8 mouse cellular contexts compared by ENCODE assay signal in the genomic region with DNA sequence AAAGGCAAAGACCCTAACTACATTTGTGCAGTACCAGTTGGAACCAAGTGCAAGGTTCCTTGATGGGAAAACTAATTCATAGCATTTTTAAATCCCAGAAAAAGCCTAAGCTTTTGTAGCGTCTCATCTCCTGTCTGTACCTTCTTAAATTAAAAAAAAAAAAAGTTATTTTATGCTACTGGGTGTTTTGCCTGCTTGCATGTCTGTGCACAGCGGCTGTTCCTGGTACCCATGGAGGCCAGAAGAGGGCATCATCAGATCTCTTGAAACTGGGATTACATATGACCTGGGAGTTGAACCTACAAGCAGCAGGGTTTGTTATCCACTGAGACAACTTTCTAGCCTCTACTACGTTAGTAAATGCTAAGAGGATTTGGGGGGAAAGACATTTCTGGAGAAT.
DNase-seq lines count a peak whose midpoint lies in the region; ATAC-seq and TF ChIP-seq lines count a peak whose summit lies in the region.

No protein-coding gene starts in this region.

- peak overlapping the region; percentile 63 for H3K4me3 ChIP-seq in cerebellum, adult 2 months (replicated peaks; ENCODE audit: insufficient read depth, low read depth, low read length)
- H3K4me3 ChIP-seq in testis, adult 2 months (ENCODE audit: control insufficient read depth, low read depth, low read length): peak overlapping the region; percentile 83
- peak overlapping the region; percentile 42 for H3K4me3 ChIP-seq in hindbrain, postnatal 0 days (ENCODE audit: low read length)
- H3K4me3 ChIP-seq in midbrain, embryonic 12.5 days: peak overlapping the region; percentile 56

- H3K36me3 ChIP-seq in testis, adult 2 months (ENCODE audit: control insufficient read depth, insufficient read depth, low read length): no peaks in the 10 kb centered on the region
- no peaks in the 10 kb centered on the region for H3K36me3 ChIP-seq in hindbrain, postnatal 0 days (ENCODE audit: insufficient read depth, low read length)
- H3K36me3 ChIP-seq in midbrain, embryonic 12.5 days: no peaks in the 10 kb centered on the region

- peak in 1 of 2 experiments; percentile 56 for DNase-seq in cerebellum, adult 2 months
- no peak for DNase-seq in cerebellum, adult 8-10 months
- no peak for DNase-seq in testis, postnatal 14 days (ENCODE audit: low spot score)
- peak; percentile 52 for DNase-seq in hindbrain, postnatal 0 days (ENCODE audit: low spot score)
- no peak for DNase-seq in adrenal gland, postnatal 14 days
- no peak for DNase-seq in Muller cell, postnatal 12 days (ENCODE audit: inconsistent ontology term)

- peak overlapping the region; percentile 50; the same call in 1 of the 2 replicates for H3K9ac ChIP-seq in hindbrain, postnatal 0 days (replicated peaks; ENCODE audit: low read length)
- H3K9ac ChIP-seq in midbrain, embryonic 12.5 days (replicated peaks): peak overlapping the region; percentile 72

- peak; percentile 48; the same call in 1 of the 2 replicates for TF ChIP-seq CTCF in cerebellum, adult 2 months (IDR thresholded peaks at IDR 0.05; ENCODE audit: borderline replicate concordance, insufficient read depth, low read depth, low read length)
- no peak for TF ChIP-seq CTCF in testis, adult 2 months (IDR thresholded peaks at IDR 0.05; ENCODE audit: control insufficient read depth, insufficient read depth, insufficient replicate concordance, low read depth, low read length)
- TF ChIP-seq CTCF in hindbrain, postnatal 0 days (IDR thresholded peaks at IDR 0.05; ENCODE audit: low read depth): peak; percentile 47

- no peak for TF ChIP-seq POLR2A in cerebellum, adult 2 months (IDR thresholded peaks at IDR 0.05; ENCODE audit: borderline replicate concordance, insufficient read depth, low read length)
- no peak for TF ChIP-seq POLR2A in testis, adult 2 months (IDR thresholded peaks at IDR 0.05; ENCODE audit: control insufficient read depth, low read depth, low read length)

- no peak overlapping the region for H3K27ac ChIP-seq in cerebellum, adult 2 months (ENCODE audit: insufficient read depth, low read length)
- H3K27ac ChIP-seq in testis, adult 2 months (ENCODE audit: control insufficient read depth, insufficient read depth, low read depth, low read length): peak overlapping the region; percentile 60
- peak overlapping the region; percentile 85 for H3K27ac ChIP-seq in hindbrain, postnatal 0 days
- H3K27ac ChIP-seq in midbrain, embryonic 12.5 days (replicated peaks): peak overlapping the region; percentile 96

- H3K27me3 ChIP-seq in cerebellum, adult 2 months (ENCODE audit: control insufficient read depth, insufficient read depth, low read length): no peaks in the 10 kb centered on the region
- H3K27me3 ChIP-seq in testis, adult 2 months (ENCODE audit: control insufficient read depth, insufficient read depth, low read length): no peaks in the 10 kb centered on the region
- no peaks in the 10 kb centered on the region for H3K27me3 ChIP-seq in hindbrain, postnatal 0 days (ENCODE audit: insufficient read depth, low read length)
- no peaks in the 10 kb centered on the region for H3K27me3 ChIP-seq in midbrain, embryonic 12.5 days

- peak overlapping the region; percentile 67 for H3K4me2 ChIP-seq in hindbrain, postnatal 0 days (ENCODE audit: low read depth, low read length)
- H3K4me2 ChIP-seq in midbrain, embryonic 12.5 days (replicated peaks): peak overlapping the region; percentile 75

- H3K4me1 ChIP-seq in cerebellum, adult 2 months (ENCODE audit: control insufficient read depth, insufficient read depth, low read length): peaks cover 11% of the 10 kb centered on the region
- no peaks in the 10 kb centered on the region for H3K4me1 ChIP-seq in testis, adult 2 months (ENCODE audit: control insufficient read depth, insufficient read depth, low read length)
- H3K4me1 ChIP-seq in hindbrain, postnatal 0 days (ENCODE audit: insufficient read depth, low read length): peaks cover 8% of the 10 kb centered on the region; the same call in 1 of the 2 replicates
- peaks cover 24% of the 10 kb centered on the region for H3K4me1 ChIP-seq in midbrain, embryonic 12.5 days

- WGBS in cerebellum, adult 2 months: 6% methylated on average over 3 of the region's 3 CpGs
- 24% methylated on average over 3 of the region's 3 CpGs for WGBS in hindbrain, postnatal 0 days
- 17% methylated on average over 3 of the region's 3 CpGs for WGBS in midbrain, embryonic 12.5 days

- no peak for ATAC-seq in hindbrain, postnatal 0 days
- ATAC-seq in midbrain, embryonic 12.5 days (ENCODE audit: low FRiP score, low read depth): no peak

- H3K9me3 ChIP-seq in hindbrain, postnatal 0 days (ENCODE audit: low read length): no peaks in the 10 kb centered on the region
- H3K9me3 ChIP-seq in midbrain, embryonic 12.5 days: no peaks in the 10 kb centered on the region
